Mouse (Mus musculus): ENCODE measurements at regions not wholly inside any gene's neighbourhood (a gene's known extent, or its start where the extent isn't known, plus 50 kb on each side); places are given as distances from the start of the nearest gene placed in this dataset.
"Not testable (repeated sequence)": the region's sequence is repeated elsewhere in the genome, so short reads cannot be mapped to it uniquely, and the experiment has no call there.

DNA sequence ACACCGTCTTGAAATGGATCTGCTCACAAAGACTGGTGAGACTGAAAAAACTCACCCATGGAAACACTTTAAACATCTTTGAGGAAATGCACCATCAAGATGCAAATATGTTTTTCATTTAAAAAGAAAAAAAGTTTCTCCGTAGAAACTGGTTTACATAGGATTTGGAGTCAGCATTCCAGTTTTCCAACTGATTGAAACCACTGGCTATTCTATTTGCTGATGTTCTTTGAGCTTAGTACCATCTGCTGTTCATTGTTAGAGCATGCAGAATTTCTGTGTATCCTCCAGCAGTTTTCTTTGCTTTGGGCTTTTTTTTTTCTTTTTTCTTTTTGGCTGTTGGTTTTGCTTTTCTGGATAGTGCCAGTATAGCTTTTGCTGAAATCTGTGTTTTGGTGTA, 1948.3 kb downstream of the 9330182O14Rik start:
- no peak for DNase-seq

DNA sequence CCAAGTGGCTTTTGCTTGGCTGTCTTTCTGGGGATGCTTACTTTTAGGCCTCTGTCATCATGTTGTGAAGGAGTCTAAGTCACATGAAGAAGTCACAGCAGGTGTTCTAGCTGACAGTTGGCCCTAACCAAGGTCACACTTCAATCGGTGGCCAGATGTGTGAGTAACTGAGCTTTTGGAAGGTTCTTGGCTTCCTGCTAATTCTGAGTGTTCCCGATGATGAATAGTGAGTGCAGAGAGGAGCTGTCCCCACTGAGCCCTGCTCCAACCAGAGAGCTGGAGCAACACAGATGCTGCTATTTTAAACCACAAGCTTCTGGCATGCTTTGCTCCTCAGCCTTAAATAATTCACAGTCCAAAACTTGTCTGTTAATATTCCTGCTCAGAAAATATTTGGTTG, 1966.6 kb downstream of the 9330182O14Rik start:
- DNase-seq = no peak

DNA sequence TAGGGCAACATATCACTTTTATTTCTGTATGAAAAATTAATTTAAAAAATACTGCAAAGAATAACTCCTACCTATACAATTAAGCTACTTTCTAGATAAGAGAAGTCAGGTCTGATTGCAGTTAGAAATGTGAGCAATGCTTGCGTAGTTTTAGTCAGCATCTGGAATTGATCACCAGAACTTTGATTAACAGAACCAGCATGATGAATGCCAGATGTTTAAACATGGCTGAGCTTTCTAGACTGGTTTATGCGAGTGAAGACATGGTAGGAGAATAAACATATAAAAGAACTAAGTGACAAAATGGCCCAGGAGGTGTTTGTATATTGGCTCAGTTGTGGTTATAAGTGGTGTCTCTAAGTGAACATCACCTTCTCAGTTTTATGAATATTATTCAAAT, 1970.7 kb downstream of the 9330182O14Rik start:
- no peak for DNase-seq

DNA sequence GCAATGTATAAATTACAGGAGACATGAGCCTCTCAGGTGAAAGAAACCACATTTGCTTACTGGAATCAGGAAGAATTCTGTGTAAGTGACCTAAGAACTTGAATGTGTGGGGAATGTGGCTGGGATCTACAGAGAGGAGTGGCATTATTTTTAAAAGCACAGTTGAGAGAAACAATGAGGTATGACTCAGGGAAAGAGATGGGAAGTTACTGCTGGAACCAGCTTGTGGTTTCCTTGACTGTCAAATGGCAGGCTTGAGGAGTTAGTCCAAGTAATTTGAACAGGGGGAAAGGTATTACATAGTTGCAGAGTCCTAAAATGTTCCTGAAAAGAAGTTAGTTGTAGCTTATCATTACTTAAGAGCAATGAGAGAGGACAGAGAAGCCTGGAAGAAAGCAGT, 1972.9 kb downstream of the 9330182O14Rik start:
- DNase-seq = no peak

DNA sequence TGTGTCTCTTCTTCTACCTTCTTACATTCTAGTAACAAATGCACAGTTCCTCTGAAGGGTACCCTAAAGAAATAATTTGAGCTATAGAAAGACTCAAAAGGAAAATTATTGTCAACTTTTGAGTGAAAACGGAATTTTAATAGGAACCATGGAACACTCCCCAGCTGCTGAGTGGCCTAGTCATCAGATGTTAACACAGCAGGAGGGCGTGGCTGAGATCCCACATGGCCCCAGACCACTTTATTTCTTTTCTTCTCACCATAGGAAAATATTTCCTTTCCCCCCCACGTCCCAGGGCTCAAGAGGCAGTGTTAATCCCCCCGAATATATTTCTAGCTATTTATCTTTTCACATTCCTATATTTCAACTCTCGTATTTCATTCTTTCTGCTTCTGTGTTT, 1977.6 kb downstream of the 9330182O14Rik start:
- DNase-seq = no peak

DNA sequence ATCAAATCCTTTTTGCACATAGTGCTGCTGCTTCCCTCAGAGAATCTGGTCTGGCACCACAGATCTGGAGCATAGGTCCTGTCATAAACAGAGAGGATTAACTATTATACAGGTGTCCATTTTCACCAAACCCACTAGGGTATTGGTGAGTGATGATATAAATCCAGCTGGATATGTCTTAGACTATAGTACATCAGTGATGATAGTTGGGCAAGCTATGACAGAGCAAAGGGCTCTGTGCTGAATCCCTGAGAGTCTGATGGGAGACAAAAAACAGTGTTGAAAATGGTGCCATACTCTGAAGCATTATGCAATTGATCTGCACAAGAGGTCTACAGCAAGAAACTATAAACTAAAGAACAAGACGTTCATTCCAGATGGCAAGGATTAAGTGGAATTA, 1993.3 kb downstream of the 9330182O14Rik start:
- no peak for DNase-seq

DNA sequence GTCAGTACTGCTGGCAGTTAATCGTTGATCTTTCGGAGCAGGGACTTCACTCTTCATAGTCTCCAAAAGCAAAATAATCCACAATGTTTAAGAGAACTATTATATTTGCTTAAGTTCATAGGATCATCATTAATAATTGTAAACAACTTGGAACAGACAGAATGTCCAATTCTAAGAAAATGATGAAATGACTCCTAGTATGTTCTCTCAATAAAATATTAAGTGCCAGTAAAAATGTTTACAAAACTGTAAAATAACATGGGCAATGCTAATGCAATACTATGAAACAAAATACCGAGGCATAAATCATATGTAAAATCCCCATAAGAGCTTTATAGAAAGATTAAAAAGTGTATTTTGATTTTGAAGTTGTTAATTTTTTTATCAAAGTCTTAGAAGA, 1994.8 kb downstream of the 9330182O14Rik start:
- DNase-seq = no peak

DNA sequence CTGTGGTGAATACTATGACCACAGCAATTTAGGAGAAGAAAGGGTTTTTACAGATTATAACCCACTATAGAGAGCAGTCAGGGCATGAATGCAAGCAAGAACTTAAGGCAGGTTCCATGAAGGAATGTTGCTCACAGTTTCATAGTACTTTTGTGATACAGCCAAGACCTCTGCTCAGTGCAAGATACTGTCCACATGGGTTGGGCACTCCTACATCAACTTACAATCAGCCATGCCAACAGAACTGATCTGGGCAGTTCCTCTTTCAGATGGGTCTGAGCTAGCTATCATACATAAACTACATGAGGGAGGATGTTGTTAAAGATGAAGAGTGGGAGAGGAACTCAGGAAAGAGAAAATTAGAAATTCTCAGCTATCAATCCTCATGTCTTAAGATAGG, 2032.4 kb downstream of the 9330182O14Rik start:
- no peak for DNase-seq

DNA sequence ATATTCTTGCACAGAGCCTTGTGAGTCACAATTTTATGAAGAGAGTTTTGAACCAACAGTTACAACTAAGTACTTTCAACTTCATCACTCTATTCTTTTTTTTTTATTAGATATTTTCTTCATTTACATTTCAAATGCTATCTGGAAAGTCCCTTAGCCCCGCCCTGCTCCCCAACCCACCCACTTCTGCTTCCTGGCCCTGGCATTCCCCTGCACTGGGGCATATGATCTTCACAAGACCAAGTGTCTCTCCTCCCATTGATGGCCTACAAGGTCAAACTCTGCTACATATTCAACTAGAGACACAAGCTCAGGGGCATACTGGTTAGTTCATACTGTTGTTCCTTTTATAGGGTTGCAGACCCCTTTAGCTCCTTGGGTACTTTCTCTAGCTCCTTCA, 2043.6 kb downstream of the 9330182O14Rik start:
- not testable (repeated sequence) for DNase-seq

DNA sequence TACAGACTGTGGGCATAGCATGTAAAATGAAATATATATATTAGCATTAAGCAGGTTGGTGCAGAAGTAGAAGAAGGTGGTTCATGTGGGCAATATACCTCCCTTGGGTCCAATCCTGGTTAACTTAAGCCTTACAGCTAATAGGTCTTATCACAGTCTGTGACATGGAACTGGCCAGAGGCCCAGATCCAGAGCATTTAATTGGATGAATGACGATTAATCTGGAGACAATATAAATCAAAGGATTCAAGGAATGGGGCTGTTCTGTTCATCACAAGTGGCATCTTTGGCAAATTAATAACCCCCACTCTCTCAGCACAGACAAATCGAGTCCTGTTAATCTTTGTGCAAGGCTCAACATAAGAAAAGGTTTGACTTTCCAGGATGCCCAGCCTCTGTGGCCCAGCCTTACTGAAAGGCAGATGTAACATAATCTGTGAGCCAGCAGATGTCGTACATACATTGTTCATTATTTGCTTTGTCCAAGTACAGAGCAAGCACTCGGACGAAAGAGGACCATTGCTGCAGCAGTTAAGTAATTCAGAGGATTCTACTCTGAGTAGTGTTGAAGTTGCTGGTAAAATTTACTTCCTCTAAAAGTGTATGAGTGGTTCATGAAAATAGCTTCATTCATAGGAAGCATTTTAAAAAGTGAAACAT, 2073.2 kb downstream of the 9330182O14Rik start:
- peak; percentile 13 for DNase-seq

DNA sequence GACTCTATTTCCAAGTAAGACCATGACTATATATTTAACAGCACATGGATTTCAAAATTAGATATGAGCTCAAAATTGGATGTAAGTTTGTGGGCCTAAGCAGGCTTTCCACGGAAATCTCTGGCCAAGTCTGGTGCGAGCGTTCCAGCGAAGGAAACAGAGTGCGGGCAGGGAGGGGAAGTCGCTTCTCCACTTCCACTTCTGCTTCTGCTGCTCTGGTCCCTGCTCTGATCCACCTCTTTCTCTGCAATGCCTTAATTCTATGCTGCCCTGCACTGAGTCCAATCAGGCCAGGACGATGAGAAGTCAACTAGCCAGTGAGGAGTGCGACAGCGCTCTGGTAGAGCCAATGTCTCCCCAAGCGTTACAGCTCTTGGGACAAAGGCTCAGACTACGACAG, 2085.3 kb downstream of the 9330182O14Rik start:
- no peak for DNase-seq

DNA sequence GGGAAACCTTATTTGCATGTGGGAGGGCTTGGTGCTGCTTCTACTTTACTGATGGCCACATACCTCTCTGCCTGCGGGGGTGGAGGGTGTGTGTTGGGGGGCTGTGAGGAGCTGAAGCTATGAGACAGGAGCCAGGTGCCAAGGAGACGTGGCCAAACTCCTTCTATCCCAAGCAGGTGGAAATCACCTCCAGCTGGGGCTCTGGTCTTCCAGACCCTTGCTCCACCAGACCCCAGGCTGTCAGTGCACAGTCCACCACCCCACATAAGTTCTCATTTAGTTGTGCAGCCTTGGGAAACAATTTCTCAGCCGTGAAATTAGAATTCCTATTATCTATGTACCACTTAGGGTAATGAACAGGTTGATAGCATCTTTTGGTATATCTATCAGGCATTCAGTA, 2085.8 kb downstream of the 9330182O14Rik start:
- no peak for DNase-seq

DNA sequence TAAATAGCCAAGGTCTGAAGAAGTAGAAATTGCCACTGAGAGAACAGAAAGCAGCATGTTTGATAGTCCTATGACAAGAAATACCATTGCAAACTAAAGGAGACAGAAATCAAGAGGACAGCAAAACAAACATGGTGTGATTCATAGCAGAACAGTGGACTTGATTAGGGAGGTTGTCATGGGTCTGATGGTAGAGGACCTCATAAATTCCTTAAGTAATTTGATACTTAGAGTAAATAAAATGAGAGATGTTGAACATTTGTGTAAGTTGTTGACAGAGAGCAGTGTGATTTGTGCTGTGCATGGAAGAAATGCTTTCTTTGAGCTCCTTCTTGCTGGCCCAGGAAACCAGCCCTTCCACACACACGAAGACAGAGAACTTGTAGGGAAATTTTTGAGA, 2090.8 kb downstream of the 9330182O14Rik start:
- DNase-seq = no peak

DNA sequence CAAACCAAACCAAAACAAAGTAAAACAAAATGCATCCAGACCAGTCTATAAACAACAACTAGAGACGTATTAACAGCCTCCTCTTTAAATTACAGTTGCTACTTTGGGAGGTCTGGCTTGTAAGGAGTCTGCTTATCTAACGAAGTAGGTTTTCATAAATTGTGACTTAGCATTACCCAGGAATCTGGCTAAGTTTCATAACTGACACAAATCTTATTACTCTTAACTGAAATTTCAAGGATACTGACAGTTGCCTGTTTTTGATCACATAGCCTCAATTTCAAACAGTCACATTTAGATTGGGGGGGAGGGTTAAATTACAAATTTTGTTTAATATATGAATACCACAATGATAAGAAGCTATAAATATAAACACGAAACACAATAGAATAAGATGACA, 2097.5 kb downstream of the 9330182O14Rik start:
- no peak for DNase-seq

DNA sequence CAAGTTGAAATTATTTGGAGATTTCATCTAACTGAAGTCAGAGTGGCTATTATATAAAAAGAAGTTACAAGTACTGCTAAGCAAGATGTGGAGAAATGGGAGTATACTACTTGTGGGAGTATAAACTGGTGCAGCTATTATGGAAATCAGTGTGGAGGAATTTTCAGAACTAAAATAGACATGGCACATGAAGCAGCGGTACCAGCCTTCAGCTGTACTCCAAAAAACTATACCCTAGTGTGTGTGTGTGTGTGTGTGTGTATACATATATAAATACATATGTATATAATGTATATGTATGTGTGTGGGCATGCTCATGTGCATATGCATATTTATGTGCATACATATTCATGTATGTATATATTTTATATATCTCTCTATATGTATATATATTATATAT, 2112.6 kb downstream of the 9330182O14Rik start:
- DNase-seq = no peak

DNA sequence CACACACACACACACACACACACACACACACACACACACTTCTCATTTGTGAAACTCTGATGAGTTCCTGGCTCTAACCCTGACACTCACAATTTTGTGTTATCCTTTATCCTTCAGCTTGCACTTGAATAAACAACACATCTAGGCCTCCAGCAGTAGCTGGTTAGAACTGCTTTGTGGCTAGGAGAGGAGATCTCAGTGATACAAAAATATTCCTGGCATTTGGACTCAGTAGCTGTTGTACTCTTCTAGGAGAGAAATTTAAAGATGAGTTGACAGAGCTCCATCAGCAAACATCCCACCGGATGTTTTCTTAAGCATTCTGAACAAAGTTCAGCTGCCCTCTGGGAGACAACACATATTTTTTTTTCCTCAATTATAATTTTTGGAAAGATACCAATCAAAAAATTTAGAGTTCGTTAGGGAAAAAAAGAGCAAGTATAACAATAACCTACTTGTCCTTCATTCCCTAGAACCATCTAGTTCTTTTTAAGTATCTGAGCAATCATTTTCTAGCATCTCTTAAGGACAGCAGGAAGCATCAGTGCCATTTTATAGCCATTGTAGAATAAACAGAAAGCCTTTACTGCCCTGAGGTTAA, 2118.7 kb downstream of the 9330182O14Rik start:
- DNase-seq = no peak

DNA sequence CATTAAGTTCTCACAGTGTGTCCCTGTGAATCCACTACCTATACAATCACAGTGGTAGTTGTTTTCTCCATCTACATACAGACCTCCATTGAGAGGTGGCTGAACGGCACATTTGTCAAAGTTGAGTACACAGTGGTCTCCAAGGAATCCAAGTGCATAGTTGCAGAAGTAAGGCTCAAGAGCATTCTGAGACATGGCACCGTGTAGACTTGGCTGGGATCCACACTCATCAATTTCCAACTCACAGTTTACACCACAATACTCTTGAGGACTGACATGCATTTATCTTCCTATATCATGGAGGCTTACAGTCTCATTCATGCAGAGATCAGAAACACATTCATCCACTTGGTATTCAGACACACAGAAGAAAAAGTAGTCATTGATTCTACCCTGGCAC, 2122.2 kb downstream of the 9330182O14Rik start:
- DNase-seq = no peak

DNA sequence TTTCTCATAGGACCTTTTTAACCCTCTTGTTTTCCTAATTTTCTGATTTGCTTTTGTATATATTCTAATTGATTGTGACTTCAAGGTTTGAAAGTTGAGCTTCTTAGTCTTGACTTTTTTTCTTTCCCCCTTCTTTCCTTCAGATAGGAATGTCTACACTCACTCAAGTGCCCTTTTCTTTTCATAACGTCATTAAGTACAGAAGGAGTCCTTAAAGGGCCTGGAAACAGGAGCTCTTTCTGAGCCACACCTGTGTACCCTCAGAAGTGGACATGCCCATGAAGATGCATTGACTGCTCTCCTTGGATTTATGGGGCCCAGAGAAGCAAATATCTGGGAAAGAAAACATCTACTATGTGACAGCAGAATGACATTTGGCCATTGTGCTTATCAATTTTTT, 2141.0 kb downstream of the 9330182O14Rik start:
- no peak for DNase-seq

DNA sequence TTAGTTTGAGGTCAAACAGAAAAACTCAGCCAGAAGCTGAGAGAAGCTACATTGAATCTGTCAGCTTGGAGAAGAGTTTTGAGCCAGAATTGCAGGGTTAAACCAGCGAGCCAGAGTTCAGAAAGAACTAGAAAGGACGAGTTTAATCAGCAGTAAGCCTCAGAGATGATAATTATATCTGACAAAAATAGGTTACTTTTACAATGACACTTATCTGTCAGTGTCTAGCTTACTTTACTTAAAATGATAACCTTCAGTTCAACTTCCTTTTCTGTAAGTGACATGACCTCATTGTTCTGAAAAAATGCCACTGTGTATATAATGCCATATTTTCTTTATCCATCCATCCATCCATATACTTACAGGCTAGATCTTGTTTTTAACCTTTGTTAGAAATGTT, 2143.1 kb downstream of the 9330182O14Rik start:
- DNase-seq = no peak

DNA sequence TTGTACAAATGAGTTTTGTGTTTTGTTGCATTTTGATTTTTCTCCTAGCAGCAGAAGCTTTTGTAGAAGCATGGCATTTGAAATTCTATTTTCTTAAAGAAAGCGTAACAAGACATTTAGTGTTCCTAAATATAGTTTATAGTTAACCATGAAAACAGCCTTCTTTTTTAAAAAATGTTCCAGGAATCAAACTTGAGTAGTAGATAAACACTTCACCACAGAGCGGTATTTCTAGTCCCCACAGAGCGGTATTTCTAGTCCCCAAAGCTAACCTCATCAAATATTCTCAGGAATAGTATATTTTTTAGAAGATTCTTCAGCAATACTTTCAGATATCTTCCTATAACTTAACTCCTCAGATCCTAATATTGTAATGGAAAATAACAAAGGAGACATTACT, 2146.6 kb downstream of the 9330182O14Rik start:
- DNase-seq = no peak

DNA sequence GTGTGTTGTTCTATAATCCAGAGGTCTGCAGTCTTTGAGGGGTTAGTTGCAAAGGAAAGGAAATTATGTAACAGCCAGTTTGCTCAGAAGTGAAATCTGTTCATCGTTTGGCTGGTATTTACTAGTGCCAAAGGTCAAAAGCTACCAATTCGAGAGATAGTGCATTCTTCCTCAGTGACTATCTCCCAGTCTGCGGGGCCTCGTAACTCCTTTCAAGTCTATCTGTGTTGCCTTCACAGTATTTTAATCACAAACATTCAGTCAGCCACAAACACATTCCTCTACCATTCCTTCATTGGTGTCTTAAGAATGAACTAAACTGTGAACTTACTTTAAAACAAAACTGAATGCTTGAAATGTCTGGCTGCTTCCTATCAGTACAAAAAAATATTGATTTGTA, 2162.2 kb downstream of the 9330182O14Rik start:
- no peak for DNase-seq

DNA sequence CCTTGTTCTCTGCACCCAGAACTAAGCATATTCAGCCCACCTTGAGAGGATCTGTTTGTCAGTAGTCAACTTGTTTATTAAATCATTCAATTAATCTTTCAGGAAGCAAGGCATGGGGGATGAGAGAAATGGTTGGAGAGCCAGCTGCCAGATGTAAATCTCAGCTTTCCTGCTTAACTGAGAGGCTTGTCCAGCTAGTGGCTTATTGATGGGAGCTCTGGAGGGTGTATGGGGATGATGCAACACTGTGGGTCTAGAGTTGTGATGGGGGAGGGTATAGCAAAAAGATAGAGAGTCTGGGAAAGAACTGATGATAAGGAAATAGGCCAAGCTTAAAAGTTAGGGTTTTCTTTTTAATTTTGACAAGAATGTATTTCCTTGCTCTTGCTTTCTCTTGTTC, 2163.3 kb downstream of the 9330182O14Rik start:
- DNase-seq = no peak

DNA sequence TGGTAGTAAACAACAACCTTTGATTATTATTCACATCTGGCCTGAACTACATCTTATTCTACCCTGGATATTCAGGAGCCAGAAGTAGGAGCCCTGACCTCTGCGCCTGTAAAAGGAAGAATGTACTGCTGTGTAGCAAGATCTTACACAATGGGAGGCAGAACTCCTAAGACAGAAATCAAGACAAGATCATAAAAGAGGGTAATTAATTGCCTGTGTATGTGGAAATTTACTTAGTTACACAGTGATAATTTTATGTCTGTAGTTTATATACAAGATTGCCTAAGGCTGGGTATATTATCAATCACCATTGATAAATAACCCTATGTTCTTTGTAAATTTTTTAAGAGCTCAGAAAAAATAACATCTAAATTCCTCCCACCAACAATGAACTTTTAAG, 2167.8 kb downstream of the 9330182O14Rik start:
- DNase-seq = no peak

DNA sequence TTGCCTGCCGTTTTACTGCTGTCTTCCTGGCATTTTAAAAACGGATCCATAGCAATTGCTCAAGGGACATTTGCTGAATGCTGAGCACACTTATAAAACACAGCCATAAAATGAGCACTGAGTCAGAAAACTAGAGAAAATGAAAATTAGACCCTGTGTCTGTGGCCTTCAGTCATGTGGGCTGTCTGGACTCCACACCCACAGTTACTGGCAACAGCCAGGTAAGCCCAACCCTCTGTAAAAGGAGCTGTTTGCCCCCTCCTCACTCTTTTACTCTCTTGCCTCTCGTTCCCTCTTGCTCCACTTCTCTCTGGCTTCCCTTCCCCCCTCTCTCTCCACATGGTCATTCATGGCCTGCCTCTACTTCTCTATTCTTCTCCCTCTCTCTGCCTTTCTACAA, 2169.9 kb downstream of the 9330182O14Rik start:
- DNase-seq = no peak

DNA sequence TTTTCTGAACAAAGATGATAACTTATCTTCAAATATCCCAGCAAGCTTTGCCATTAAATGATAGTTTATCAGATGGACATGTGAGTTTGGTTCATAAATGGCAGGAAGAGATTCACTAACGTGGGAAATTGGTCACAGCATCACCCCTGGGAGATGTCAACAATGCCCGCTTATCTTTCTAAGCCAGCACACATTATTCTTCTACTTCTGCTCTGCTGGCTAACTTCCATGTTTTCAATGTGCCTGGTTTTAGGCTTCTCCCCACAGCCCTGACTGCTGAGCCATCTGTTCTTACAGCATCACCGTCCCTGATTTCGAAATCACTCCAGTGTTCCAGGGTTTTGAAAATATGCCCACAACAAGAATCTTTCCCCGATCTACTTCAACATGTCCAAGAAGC, 2175.4 kb downstream of the 9330182O14Rik start:
- peak; percentile 67 for DNase-seq
